Mouse (Mus musculus) lung, adult 18-20 months (tissue): ENCODE data around the gene Relt.

ENCODE experiments used
- DNase-seq, 2 experiments: peaks; one replicate each; pipeline ENCODE4 v3.0.0; 2022; ENCODE audit warnings: mixed read lengths in 2 of 2

The Relt gene

GRCm38 (mm10) chr7:100862828-100863638 lies at the start of gene Relt:
Relt (minus strand) TSS chr7:100863446.
- DNase-seq: peak; percentile 92 to 94

GRCm38 (mm10) chr7:100911791-100912190 lies 48.5 kb upstream of the Relt start:
- peak in 1 of 2 experiments; percentile 41 for DNase-seq

- DNase-seq: peak; percentile 44 to 61
Measured at GRCm38 (mm10) chr7:100911246-100911770, 48.1 kb upstream of the Relt start.

DNA sequence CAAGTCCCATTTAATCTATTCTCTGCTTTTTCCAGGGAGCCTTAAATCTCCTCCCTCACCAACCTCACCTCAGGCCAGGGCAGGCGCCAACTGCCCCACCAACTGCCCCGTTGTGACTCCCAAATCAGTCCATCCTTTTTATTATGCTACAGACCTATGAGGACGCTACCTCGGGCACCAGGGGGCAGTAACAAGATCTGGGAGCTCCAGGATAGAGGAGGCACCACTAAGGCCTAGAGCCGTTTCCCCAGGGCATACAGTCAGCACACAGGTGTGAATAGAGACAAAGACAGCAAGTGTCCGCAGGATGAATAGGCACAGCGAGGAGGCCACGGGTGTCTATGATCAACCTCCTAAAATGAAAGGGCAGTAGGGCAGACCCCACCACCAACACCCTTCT lies 45.3 kb upstream of the Relt start:
- DNase-seq: peak in 1 of 2 experiments; percentile 46

DNA sequence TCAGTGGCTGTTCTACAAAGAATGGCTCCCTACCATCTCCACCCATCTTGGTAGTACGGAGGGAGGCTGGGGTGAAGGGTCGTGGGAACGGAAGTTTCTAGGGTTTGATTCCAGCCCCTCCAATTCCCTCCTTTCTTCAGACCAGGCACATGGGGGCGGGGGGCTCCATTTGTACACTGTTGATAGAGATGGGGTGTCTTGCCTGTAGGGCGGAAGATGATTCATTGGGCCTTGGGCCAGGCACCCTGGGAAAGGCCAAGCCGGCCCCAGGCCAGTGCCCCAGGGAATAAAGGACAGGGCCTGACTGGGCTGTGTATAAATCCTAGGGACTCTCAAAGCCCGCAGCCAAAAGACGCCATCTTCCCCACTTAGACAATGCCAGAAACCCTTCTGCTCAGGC lies 44.8 kb upstream of the Relt start:
- DNase-seq: peak; percentile 47 to 52

- peak; percentile 78 to 81 for DNase-seq
Measured at GRCm38 (mm10) chr7:100907231-100907630, 44.0 kb upstream of the Relt start.

DNA sequence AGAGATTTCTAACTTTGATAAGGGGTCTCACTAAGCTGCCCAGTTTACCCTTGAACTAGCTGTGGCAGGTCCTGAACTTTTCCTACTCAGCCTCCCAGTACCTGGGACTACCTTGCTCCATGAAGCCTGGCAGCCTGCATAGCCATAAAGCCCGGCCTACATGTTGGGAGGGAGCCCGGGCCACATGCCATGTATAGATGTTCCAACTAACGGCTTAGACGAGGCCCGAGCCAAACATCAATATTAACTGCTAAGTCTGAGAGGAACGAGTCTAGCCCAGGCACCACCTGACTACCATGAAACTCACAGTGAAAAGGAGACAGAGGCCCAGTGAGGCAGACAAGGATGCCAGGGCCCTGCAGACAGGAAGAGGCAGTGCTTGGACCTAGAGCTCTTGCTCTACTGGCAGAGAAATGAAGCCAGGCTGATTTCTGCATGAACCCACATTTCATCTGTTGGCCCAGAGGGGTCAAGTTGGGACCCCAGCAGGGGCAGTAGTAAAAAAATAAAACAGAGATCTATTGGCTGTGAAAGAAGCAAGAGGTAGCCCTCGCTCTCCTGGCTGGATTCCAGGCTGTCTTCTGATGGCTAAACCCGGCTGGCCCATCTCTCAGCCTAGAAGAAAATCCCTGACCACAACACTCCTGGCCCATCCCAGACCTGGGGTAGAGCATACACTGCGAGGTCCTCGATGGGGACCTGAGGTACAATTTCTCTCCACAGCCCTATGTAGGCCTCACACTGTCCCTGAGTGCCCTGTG lies 43.0 kb upstream of the Relt start:
- no peak for DNase-seq

DNA sequence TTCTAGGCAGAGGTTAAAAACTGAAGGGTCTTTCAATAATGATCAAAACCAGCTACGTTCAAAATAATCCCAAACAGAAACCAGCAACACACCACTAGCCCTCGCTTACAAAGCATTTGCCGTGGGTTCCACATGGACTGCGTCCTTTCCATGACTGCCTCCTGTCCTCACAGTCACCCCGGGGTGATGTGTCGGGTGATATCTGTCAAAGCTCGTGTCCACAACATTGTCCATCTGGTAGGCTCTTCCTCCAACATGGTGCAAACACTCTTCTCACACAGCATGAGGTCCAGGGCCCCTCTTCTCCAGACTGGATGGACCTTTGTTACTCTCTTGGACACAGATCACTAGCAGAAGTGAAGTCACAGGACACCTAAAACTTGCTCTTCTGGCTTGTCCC lies 41.8 kb upstream of the Relt start:
- DNase-seq: no peak

GRCm38 (mm10) chr7:100904612-100905011 lies 41.4 kb upstream of the Relt start:
- DNase-seq: no peak

GRCm38 (mm10) chr7:100902451-100903137 lies 39.3 kb upstream of the Relt start:
- DNase-seq: no peak

DNA sequence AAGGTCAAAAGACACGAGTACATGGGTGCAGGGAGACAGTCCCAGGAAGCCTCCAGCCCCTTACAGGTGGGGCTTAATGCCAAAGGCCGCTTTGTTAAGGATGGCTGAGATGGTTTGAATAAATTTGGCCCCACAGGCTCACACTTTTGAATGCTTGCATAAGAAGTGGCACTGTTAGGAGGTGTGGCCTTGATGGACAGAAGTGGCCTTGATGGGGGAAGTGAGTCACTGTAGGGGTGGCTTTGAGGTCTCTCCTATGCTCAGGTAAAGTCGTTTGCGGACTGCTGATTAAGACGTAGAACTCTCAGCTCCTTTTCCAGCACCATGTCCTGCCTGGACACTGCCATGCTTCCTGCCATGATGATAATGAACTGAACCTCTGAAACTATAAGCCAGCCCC lies 34.6 kb upstream of the Relt start:
- DNase-seq: no peak

GRCm38 (mm10) chr7:100894833-100895226 lies 31.6 kb upstream of the Relt start:
- no peak for DNase-seq

- DNase-seq: no peak
Measured at GRCm38 (mm10) chr7:100894057-100894832, 31.0 kb upstream of the Relt start.

DNA sequence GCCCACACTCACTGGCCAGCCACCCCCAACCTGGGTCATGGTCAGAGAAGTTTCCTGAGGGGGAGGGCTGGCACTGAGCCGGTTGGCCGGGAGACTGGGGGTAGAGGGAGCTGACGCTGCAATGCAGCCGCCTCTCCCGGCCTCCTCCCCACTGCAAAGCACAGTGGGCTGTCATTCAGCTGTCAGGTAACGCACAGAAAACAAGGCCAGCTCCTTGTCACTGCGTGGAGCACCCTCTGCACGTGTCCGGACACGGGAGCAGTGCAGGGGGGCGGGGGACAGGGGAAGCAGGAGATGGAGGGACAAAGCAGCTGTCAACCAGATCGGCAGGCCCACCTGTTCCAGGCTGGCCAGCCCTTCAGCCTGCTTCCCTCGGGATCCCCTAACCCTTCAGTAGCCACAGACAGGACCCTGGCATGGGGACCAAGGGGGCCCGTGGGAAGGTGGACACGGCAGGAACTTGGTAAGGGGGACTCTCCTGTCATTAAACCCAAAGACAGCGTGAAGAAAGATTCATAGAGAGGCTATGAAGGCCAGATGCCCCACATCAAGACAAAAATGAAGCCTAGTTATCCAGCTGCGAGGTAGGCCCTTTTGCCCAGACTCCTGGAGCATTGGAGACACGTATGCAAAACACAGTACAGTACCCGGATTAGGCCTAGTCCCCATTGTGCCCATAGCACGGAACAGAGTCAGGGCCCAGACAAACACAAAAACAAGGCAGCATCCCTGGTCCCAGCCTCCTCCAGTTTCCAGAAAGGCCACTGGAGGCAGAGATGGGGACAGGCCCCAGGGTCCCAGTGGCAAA lies 30.2 kb upstream of the Relt start:
- peak in 1 of 2 experiments; percentile 33 for DNase-seq

DNA sequence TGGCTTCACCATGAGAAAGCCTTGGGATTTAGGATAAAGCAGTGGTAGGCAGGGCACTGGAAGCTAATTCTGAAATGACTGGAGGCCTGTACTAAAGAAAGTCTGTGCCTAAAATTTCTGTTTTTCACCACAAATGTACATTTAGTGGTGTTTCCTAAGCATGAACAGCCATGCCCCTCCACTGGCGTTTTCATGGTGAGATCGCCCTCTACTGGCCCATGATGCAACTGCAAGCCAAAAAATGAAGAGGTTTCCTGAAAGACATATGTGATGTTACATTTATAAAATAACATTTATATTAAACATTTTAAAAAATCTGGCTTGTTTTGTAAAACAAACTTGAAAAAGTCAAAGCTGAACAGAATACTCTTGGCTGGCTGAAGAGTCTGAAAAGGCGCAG lies 23.3 kb upstream of the Relt start:
- DNase-seq: no peak

- DNase-seq: no peak
Measured at GRCm38 (mm10) chr7:100884460-100884859, 21.2 kb upstream of the Relt start.

DNA sequence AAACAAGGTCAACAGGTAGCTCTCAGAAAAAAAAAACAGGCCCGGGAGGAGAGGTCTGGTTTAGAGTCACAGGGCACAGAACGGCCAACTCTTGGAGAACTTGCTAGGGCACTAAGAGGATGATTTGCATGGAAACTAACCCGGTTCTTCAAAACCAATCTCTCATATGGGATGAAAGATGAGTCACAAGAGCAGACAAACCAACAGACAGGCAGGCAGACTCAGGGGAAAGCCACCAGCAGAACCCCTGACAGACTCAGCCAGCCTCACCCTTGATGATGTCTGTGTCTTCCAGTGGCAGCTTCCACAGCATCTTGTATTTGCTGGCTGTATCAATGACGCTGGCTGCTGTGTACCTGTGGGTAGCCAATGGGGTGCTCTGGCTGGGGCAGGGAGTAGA lies 18.7 kb upstream of the Relt start:
- DNase-seq: no peak

DNA sequence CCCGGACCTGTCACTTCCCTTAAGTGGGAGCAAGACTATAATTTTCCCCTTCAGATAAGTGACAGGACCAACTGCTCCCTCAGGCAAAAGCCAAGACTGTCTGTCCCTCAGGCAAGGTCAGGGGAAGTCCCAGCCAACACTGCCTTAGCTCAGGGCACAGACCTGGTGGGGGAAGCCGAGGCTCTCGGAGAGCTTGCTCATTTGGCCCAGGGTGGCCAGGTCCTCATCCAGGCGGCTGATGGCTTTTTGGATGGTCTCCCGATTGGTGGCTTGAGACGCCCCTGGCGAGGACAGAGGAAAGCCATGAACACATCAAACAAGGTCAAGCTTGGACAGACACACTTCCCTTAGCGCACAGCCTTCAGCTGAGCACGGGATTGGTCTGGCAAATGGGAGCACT lies 18.3 kb upstream of the Relt start:
- DNase-seq: no peak

- DNase-seq: peak; percentile 62 to 72
Measured at GRCm38 (mm10) chr7:100879595-100879994, 16.3 kb upstream of the Relt start.

DNA sequence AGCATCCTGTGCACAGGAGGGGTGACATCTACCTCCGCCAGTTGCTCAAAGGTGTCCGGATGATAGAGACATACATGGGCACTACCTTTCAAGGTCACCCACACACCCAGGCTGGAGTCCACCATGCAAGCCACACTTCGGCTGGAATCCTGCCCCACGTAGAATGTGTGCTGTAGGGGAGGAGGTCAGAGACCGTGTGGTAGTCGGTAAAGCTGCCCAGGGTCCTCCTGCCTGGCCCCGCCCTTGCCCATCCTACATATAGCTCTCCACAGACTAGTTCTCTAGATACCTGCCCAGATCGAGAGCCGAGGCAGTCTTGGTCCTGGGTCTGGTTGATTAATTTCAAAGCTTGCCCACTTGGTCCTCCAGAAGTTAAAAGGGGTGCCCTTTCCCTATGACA lies 13.5 kb upstream of the Relt start:
- DNase-seq: no peak

DNA sequence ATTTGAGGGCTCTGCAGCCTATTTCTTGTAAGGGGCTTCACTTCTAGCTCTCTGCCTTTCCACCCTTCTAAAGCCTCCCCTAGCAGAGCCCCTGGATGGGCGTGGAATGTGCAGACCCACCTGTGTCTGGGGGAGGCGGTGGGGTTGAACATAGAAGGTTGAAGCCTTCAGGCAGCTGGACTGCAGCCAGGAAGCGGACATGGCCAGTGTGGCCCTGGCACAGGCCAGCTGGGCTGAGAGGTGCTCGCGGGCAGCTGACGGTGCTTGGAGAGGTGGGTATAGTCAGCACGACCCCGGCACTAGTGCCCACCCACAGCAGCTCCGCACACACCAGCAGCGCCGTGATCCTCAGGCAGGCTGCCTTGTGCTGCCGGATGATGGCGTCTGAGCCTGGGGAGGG lies 13.0 kb upstream of the Relt start:
- DNase-seq: no peak

GRCm38 (mm10) chr7:100875822-100876221 lies 12.6 kb upstream of the Relt start:
- no peak for DNase-seq
